Mouse (Mus musculus) megakaryocyte-erythroid progenitor cell, adult 5 weeks (primary cell): Measurements from ENCODE around the gene Tnr. TPM values are rescaled to one million over a fixed set of nuclear protein-coding genes. Genes with fewer than 3 reads are reported as not detected.

Experiments
- polyA plus RNA-seq: library from polyadenylated mRNA; stranded (reverse); fragments of >175 nt; gene quantifications from 2 replicates; pipeline ENCODE4 v1.2.3, GENCODE M21; 2012

Tnr gene
- polyA plus RNA-seq, result not detected in 2 replicates

DNA sequence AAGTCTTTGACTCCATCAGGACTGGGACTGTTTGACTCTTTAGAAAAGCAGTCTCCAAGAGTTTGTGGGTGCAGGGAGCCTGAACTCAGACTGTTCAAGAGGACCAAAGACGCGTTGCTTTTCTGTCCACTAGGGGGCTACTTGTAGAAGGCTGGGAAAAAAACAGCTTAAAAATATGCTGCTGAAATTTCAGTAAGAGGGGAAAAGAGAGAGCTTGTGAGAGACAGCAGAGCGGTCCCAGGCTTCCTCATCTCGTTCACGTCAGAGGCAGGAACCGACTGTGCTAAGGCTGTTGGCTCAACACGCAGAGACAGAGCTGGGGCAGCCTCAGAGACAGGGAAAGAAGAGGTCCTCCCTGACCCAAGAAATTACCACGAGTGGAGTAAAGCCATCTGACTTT, at the start of gene Tnr:
Gene Tnr (plus strand): TSS at position 192 of the 400 bp plus-strand sequence.

